Mouse (Mus musculus) MN1 (cell line): Measurements from ENCODE around the gene Cela1.
A peak's percentile ranks its signal among the peaks of the same experiment; 100 is the strongest.

Experiments
- DNase-seq: peaks from one replicate; pipeline ENCODE4 v3.0.0-alpha.2; 2016; ENCODE audit warnings: low spot score

Gene Cela1

GRCm38 (mm10) chr15:100635851-100636645 lies 51.7 kb downstream of the Cela1 start:
- DNase-seq = no peak

GRCm38 (mm10) chr15:100635239-100635638 lies 52.5 kb downstream of the Cela1 start:
- no peak for DNase-seq

GRCm38 (mm10) chr15:100633341-100633740 lies 54.4 kb downstream of the Cela1 start:
- no peak for DNase-seq

GRCm38 (mm10) chr15:100632323-100632722 lies 55.4 kb downstream of the Cela1 start:
- DNase-seq = no peak

- DNase-seq = no peak
Observed at GRCm38 (mm10) chr15:100631454-100632170, 56.1 kb downstream of the Cela1 start.

- DNase-seq = no peak
Observed at GRCm38 (mm10) chr15:100630126-100630525, 57.6 kb downstream of the Cela1 start.

GRCm38 (mm10) chr15:100628797-100629196 lies 58.9 kb downstream of the Cela1 start:
- peak; percentile 84 for DNase-seq

GRCm38 (mm10) chr15:100627774-100628370 lies 59.8 kb downstream of the Cela1 start:
- DNase-seq = peak; percentile 69

- peak; percentile 77 for DNase-seq
Observed at GRCm38 (mm10) chr15:100627287-100627686, 60.4 kb downstream of the Cela1 start.

- DNase-seq = no peak
Observed at GRCm38 (mm10) chr15:100624435-100624834, 63.3 kb downstream of the Cela1 start.
